12 mouse cellular contexts compared by ENCODE assay signal in genomic region chr5:115431898-115432259, GRCm38 (mm10). TPM values are rescaled to one million over a fixed set of nuclear protein-coding genes. Genes with fewer than 3 reads are reported as not detected.
DNase-seq lines count a peak whose midpoint lies in the region; ATAC-seq and TF ChIP-seq lines count a peak whose summit lies in the region.
"Had no signal": no experiment of that assay in that cellular context is flagged by ENCODE, and none has a peak within 500 bp of the region (broad histone marks: within the 10 kb centered on the region; RNA-seq: fewer than 3 reads in every experiment).

No protein-coding gene starts in this region.

- no peak for TF ChIP-seq EP300 in liver, postnatal 0 days (IDR thresholded peaks at IDR 0.05; ENCODE audit: low read depth)

- no peak for ATAC-seq in liver, embryonic 11.5 days (replicated peaks; ENCODE audit: low FRiP score)
- no peak for ATAC-seq in liver, postnatal 0 days
- no peak for ATAC-seq in forebrain, embryonic 12.5 days (ENCODE audit: low FRiP score)
- no peak for ATAC-seq in intestine, postnatal 0 days
- ATAC-seq in neural tube, embryonic 15.5 days (ENCODE audit: low FRiP score) = no peak

- no peak for DNase-seq in liver, embryonic 11.5 days (ENCODE audit: low spot score)
- DNase-seq in liver, postnatal 0 days = no peak
- no peak for DNase-seq in cerebellum, adult 11 months
- no peak for DNase-seq in frontal cortex, postnatal 10 days (ENCODE audit: low spot score in 2 of 2)
- no peak for DNase-seq in adrenal gland, postnatal 14 days
- DNase-seq: gastrocnemius, postnatal 14 days; thymus, adult 2 months had no signal

- H3K36me3 ChIP-seq in liver, embryonic 11.5 days (ENCODE audit: control insufficient read depth, insufficient read depth, low read length) = no peaks in the 10 kb centered on the region
- H3K36me3 ChIP-seq in liver, postnatal 0 days (replicated peaks; ENCODE audit: insufficient read depth, low read length) = no peaks in the 10 kb centered on the region
- peaks cover 48% of the 10 kb centered on the region for H3K36me3 ChIP-seq in forebrain, embryonic 12.5 days (replicated peaks)
- no peaks in the 10 kb centered on the region for H3K36me3 ChIP-seq in intestine, postnatal 0 days (ENCODE audit: control insufficient read depth, insufficient read depth)
- H3K36me3 ChIP-seq in neural tube, embryonic 15.5 days = no peaks in the 10 kb centered on the region

- TF ChIP-seq CTCF in liver, postnatal 0 days (IDR thresholded peaks at IDR 0.05; ENCODE audit: low read depth) = no peak
- no peak for TF ChIP-seq CTCF in intestine, postnatal 0 days (IDR thresholded peaks at IDR 0.05; ENCODE audit: low read depth)

- H3K27ac ChIP-seq in liver, embryonic 11.5 days (ENCODE audit: low read depth, low read length) = no peak overlapping the region
- no peak overlapping the region for H3K27ac ChIP-seq in liver, postnatal 0 days (ENCODE audit: low read depth)
- peak overlapping the region; percentile 100 for H3K27ac ChIP-seq in forebrain, embryonic 12.5 days
- 0 out of 2 replicates have a peak overlapping the region, but pooled peaks have one; percentile 3 for H3K27ac ChIP-seq in intestine, postnatal 0 days (ENCODE audit: low read depth, low read length)
- peak overlapping the region; percentile 98 for H3K27ac ChIP-seq in neural tube, embryonic 15.5 days (replicated peaks)

- no peak overlapping the region for H3K9ac ChIP-seq in liver, embryonic 11.5 days (ENCODE audit: low read depth, low read length)
- no peak overlapping the region for H3K9ac ChIP-seq in liver, postnatal 0 days (replicated peaks)
- H3K9ac ChIP-seq in forebrain, embryonic 12.5 days = peak overlapping the region; percentile 100
- H3K9ac ChIP-seq in intestine, postnatal 0 days (ENCODE audit: low read depth, low read length) = no peak overlapping the region
- peak overlapping the region; percentile 97 for H3K9ac ChIP-seq in neural tube, embryonic 15.5 days (replicated peaks)

- 18% methylated on average over 7 of the region's 7 CpGs for WGBS in liver, embryonic 11.5 days
- 26% methylated on average over 7 of the region's 7 CpGs for WGBS in liver, postnatal 0 days (ENCODE audit: insufficient replicate concordance)
- WGBS in forebrain, embryonic 12.5 days = 8% methylated on average over 7 of the region's 7 CpGs
- WGBS in intestine, postnatal 0 days = 32% methylated on average over 7 of the region's 7 CpGs
- 8% methylated on average over 7 of the region's 7 CpGs for WGBS in neural tube, embryonic 15.5 days

- peaks cover 21% of the 10 kb centered on the region for H3K4me1 ChIP-seq in liver, embryonic 11.5 days (replicated peaks; ENCODE audit: control insufficient read depth, insufficient read depth, low read length)
- peaks cover 4% of the 10 kb centered on the region; the same call in 1 of the 2 replicates for H3K4me1 ChIP-seq in liver, postnatal 0 days (ENCODE audit: insufficient read depth)
- peaks cover 71% of the 10 kb centered on the region for H3K4me1 ChIP-seq in forebrain, embryonic 12.5 days
- no peaks in the 10 kb centered on the region; the same call in 1 of the 2 replicates for H3K4me1 ChIP-seq in intestine, postnatal 0 days (replicated peaks; ENCODE audit: control insufficient read depth, insufficient read depth, low read length)
- peaks cover 74% of the 10 kb centered on the region for H3K4me1 ChIP-seq in neural tube, embryonic 15.5 days

- peak overlapping the region; percentile 65 for H3K4me2 ChIP-seq in liver, embryonic 11.5 days
- no peak overlapping the region for H3K4me2 ChIP-seq in liver, postnatal 0 days (ENCODE audit: low read depth, low read length)
- peak overlapping the region; percentile 98 for H3K4me2 ChIP-seq in forebrain, embryonic 12.5 days
- peak overlapping the region; percentile 98 for H3K4me2 ChIP-seq in intestine, postnatal 0 days (replicated peaks; ENCODE audit: low read depth)
- peak overlapping the region; percentile 86 for H3K4me2 ChIP-seq in neural tube, embryonic 15.5 days

- H3K9me3 ChIP-seq in liver, embryonic 11.5 days (ENCODE audit: control insufficient read depth, low read length) = no peaks in the 10 kb centered on the region
- H3K9me3 ChIP-seq in liver, postnatal 0 days (ENCODE audit: low read length) = no peaks in the 10 kb centered on the region
- no peaks in the 10 kb centered on the region for H3K9me3 ChIP-seq in forebrain, embryonic 12.5 days
- no peaks in the 10 kb centered on the region for H3K9me3 ChIP-seq in intestine, postnatal 0 days (ENCODE audit: control insufficient read depth)
- no peaks in the 10 kb centered on the region for H3K9me3 ChIP-seq in neural tube, embryonic 15.5 days (replicated peaks)

- H3K4me3 ChIP-seq in liver, embryonic 11.5 days (ENCODE audit: low read depth, low read length) = no peak overlapping the region
- no peak overlapping the region for H3K4me3 ChIP-seq in liver, postnatal 0 days (ENCODE audit: low read depth, low read length)
- peak overlapping the region; percentile 100 for H3K4me3 ChIP-seq in forebrain, embryonic 12.5 days (replicated peaks)
- H3K4me3 ChIP-seq in intestine, postnatal 0 days (ENCODE audit: low read depth, low read length) = no peak overlapping the region
- H3K4me3 ChIP-seq in neural tube, embryonic 15.5 days (replicated peaks) = peak overlapping the region; percentile 80

- H3K27me3 ChIP-seq in liver, embryonic 11.5 days (replicated peaks; ENCODE audit: control insufficient read depth, insufficient read depth, low read length) = peaks cover 90% of the 10 kb centered on the region
- peaks cover 68% of the 10 kb centered on the region for H3K27me3 ChIP-seq in liver, postnatal 0 days (ENCODE audit: insufficient read depth, low read length)
- no peaks in the 10 kb centered on the region for H3K27me3 ChIP-seq in forebrain, embryonic 12.5 days
- peaks cover 21% of the 10 kb centered on the region for H3K27me3 ChIP-seq in intestine, postnatal 0 days (replicated peaks; ENCODE audit: control insufficient read depth, insufficient read depth, low read length)
- H3K27me3 ChIP-seq in neural tube, embryonic 15.5 days (replicated peaks) = no peaks in the 10 kb centered on the region

RNA-seq across cellular contexts. Expression of gene Msi1, which starts 2.5 kb away (rescaled TPM):
- polyA plus RNA-seq in liver, embryonic 11.5 days (2014; fragmentation: Nextera tagmentation; extraction: Ambion mirVana) = 7.5 and 9.7 TPM in 2 replicates
- 0.15 and 0.26 TPM in 2 replicates for polyA plus RNA-seq in liver, postnatal 0 days (2015; fragmentation: Nextera tagmentation; extraction: Ambion mirVana)
- 161 and 182 TPM in 2 replicates for polyA plus RNA-seq in forebrain, embryonic 12.5 days (2016; fragmentation: Nextera tagmentation; extraction: Ambion mirVana)
- 4.1 and 4.3 TPM in 2 replicates for polyA plus RNA-seq in intestine, postnatal 0 days (2015; fragmentation: Nextera tagmentation; extraction: Ambion mirVana)
- 29.4 and 37.9 TPM in 2 replicates for polyA plus RNA-seq in neural tube, embryonic 15.5 days (2015; fragmentation: Nextera tagmentation; extraction: Ambion mirVana)
- 15.2 and 15.8 TPM in 2 replicates for total RNA-seq in adrenal gland, postnatal 14 days (2021)

RNA-seq across cellular contexts. Expression of gene Pla2g1b, which starts 34.2 kb away (rescaled TPM):
- polyA plus RNA-seq in liver, embryonic 11.5 days (2014; fragmentation: Nextera tagmentation; extraction: Ambion mirVana) = 0.89 and 1.2 TPM in 2 replicates
- not detected in 2 replicates for polyA plus RNA-seq in liver, postnatal 0 days (2015; fragmentation: Nextera tagmentation; extraction: Ambion mirVana)
- not detected in 2 replicates for polyA plus RNA-seq in forebrain, embryonic 12.5 days (2016; fragmentation: Nextera tagmentation; extraction: Ambion mirVana)
- 0.78 and 0.98 TPM in 2 replicates for polyA plus RNA-seq in intestine, postnatal 0 days (2015; fragmentation: Nextera tagmentation; extraction: Ambion mirVana)
- polyA plus RNA-seq in neural tube, embryonic 15.5 days (2015; fragmentation: Nextera tagmentation; extraction: Ambion mirVana) = 0.81 and 1.1 TPM in 2 replicates
- not detected in 2 replicates for total RNA-seq in adrenal gland, postnatal 14 days (2021)
- total RNA-seq: adrenal gland, postnatal 36 days; gastrocnemius, postnatal 14 days had no signal
- polyA plus RNA-seq: cortical plate, adult 2 months had no signal

RNA-seq across cellular contexts. Expression of gene Sirt4, which starts 52.6 kb away (rescaled TPM):
- polyA plus RNA-seq in liver, embryonic 11.5 days (2014; fragmentation: Nextera tagmentation; extraction: Ambion mirVana) = 14.8 and 15.2 TPM in 2 replicates
- 3.5 and 3.9 TPM in 2 replicates for polyA plus RNA-seq in liver, postnatal 0 days (2015; fragmentation: Nextera tagmentation; extraction: Ambion mirVana)
- polyA plus RNA-seq in forebrain, embryonic 12.5 days (2016; fragmentation: Nextera tagmentation; extraction: Ambion mirVana) = 20.0 and 23.2 TPM in 2 replicates
- 5.0 and 6.4 TPM in 2 replicates for polyA plus RNA-seq in intestine, postnatal 0 days (2015; fragmentation: Nextera tagmentation; extraction: Ambion mirVana)
- 31.0 and 37.1 TPM in 2 replicates for polyA plus RNA-seq in neural tube, embryonic 15.5 days (2015; fragmentation: Nextera tagmentation; extraction: Ambion mirVana)
- total RNA-seq in adrenal gland, postnatal 14 days (2021) = 18.1 and 23.5 TPM in 2 replicates

Comparison
In these comparisons a context has a peak if more than half of its experiments do, and no peak if none do; other contexts are left out.
1. H3K27ac ChIP-seq: peak in forebrain, embryonic 12.5 days (single experiment), intestine, postnatal 0 days (single experiment) and neural tube, embryonic 15.5 days (single experiment); none in liver, embryonic 11.5 days (single experiment) and liver, postnatal 0 days (single experiment).
2. H3K4me3 ChIP-seq: peak in forebrain, embryonic 12.5 days (single experiment) and neural tube, embryonic 15.5 days (single experiment); none in liver, embryonic 11.5 days (single experiment), liver, postnatal 0 days (single experiment) and intestine, postnatal 0 days (single experiment).
3. H3K9ac ChIP-seq: peak in forebrain, embryonic 12.5 days (single experiment) and neural tube, embryonic 15.5 days (single experiment); none in liver, embryonic 11.5 days (single experiment), liver, postnatal 0 days (single experiment) and intestine, postnatal 0 days (single experiment).